Mouse (Mus musculus): ENCODE data around the gene Arrdc4.
A peak's percentile ranks its signal among the peaks of the same experiment; 100 is the strongest.

The Arrdc4 gene

DNA sequence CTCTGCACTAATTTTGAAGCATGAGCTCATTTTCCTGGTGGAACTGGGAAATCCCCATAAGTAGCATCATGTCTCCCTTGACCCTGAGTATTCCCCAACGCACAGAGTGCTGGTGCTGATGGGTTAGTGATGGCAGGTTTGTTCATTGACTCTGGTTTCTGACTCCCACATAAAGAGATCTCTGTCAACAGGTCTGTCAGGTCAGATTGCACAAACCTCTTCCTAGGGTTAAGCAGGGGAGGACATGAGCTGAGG lies 39.8 kb downstream of the Arrdc4 start:
- DNase-seq (ENCODE audit: low read depth, low spot score): no peak

DNA sequence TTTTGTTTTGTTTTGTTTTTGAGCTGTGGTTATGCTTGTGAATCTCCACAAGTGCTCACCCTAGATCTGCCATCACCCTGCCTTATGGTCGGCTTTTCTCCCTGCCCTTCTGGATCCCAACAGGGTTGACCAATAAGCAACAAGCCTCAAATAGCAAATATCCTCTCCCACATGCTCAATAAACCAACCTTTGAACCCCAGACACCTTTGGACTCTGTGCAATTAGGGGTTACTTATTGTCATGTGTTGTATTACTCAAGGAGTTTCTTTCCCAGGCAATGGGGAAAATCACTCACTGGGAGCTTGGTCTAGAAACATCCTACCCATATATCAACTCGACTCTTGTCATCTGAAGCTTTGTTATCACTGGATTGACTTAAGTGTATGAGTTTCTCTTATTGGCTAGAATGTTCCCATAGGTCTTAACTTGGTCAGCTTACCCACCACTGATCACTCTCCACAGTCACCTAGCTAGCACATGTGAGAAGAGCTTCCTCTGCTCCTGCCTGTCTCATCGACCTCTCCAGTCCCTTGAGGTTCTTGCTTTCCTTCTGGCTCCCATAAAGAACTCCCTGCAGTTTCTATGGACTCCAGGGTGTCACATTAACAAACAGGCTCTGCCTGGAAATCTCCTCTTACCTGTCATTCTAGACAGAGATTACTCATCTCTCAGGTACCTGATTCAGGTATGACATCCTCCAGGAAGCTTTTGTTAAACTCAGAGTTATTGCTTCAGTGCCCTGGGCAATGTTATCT lies 40.3 kb downstream of the Arrdc4 start:
- DNase-seq (ENCODE audit: low read depth, low spot score): no peak

DNA sequence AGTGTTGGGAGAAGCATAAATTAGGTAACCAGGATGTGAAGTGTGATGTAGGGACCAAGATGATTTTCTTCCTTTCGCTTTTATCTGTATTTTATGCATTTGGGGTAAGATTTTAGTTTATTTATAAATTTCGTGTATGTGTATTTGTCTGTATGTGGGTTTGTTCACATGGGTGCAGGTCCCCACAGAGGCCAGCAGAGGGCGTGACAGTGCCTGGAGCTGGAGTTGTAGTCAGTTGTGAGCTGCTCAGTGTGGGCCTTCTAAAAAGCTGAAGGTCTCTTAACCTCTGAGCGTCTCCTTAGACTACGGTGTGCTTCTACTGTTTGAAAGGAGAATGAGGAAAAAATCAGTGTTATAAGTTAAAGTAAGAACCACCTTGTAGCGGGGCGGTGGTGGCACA lies 43.9 kb downstream of the Arrdc4 start:
- DNase-seq (ENCODE audit: low read depth, low spot score): peak; percentile 11

DNA sequence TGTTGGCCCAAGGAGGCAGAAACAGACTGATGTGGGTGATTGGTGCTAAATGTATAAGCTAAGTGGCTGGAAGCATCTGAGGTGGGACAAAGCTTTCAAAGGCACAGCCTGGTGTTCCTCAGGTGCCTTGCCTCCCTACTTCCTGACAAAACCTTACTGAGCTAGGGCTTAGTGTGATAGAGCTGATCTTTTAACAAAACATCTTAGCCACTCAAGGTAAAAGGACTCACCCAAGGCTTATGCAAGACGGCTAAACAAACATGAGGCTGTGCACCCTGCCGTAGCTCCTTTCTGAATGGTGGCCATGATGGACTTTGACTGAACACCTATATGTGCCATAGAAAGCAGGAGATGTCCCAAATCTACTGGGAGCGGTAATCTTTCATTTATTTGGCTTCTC lies 51.7 kb downstream of the Arrdc4 start:
- no peak for DNase-seq (ENCODE audit: low read depth, low spot score)

DNA sequence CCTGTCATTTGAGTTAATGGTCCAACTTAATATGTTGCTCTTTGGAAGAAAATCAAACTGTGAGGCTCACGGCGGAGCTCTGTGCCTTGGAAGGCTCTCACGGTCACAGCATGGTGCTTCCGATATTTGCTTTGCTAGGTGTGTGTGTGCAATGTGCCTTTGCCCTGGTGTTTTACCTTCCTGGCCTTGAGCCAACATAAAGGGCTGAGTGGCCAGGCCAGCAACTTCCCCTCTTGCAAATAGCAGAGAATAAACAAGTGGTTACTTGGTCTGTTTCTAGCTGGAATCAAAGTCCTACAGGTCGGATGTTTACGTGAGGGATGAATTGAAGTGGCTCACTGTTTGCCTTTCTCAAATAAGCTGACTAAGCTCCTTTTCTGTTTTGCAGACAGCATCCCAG lies 52.1 kb downstream of the Arrdc4 start:
- no peak for DNase-seq (ENCODE audit: low read depth, low spot score)

DNA sequence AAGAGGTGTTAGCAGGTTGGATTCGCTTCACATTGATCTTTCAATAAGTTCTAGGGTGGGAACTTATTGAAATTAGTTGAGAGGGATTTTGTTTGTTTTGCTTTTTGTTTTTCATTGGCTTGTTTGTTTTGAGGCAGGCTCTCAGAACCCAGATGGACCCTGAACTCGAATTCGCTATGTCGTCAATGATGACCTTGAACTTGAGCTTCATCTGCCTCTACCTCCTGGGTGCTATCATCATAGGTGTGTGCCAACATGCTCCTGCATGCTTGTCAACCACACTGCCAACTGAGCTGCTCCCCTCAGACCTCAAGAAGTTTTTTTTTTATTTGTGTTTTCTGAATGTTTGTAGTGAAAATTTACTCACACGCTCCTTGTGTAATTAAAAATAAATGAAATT lies 52.6 kb downstream of the Arrdc4 start:
- no peak for DNase-seq (ENCODE audit: low read depth, low spot score)

DNA sequence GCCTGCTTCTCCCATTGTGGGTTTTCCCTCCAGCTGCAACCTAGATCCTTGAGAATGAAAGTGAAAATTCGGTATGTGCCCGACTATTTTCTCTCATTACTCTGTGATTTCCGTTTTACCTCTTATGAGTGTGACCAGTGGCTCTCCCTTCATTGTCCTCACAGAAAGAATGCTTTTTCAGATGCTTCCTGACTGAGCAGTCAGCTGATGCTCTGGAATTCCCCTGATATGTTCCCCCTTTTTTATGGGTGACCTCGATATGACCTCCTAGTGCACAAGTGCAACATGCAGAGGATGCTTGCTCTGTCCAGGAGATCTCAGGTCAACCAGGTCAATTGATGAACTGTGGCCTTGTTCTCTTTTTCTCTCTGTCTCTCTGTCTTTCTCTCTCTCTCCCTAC lies 56.3 kb downstream of the Arrdc4 start:
- no peak for DNase-seq (ENCODE audit: low read depth, low spot score)

DNA sequence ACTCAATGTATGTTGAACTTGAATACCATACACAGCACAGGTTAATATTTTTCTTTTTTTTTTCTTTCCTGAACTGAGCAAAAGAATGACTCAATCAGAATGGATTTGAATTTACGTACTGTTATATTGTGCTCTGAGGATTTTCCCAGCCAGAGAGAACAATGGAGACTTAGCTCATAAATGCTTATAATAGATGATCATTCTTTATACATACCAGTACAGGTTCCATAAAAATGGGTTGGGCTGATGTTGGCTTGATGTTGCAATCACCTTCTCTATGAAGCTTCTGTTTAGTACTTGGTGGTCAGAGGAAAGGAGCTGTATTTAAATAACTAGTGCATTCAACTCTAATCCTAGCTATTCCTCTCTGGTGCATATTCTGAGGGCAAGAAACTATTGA lies 57.6 kb downstream of the Arrdc4 start:
- DNase-seq (ENCODE audit: low read depth, low spot score): no peak

DNA sequence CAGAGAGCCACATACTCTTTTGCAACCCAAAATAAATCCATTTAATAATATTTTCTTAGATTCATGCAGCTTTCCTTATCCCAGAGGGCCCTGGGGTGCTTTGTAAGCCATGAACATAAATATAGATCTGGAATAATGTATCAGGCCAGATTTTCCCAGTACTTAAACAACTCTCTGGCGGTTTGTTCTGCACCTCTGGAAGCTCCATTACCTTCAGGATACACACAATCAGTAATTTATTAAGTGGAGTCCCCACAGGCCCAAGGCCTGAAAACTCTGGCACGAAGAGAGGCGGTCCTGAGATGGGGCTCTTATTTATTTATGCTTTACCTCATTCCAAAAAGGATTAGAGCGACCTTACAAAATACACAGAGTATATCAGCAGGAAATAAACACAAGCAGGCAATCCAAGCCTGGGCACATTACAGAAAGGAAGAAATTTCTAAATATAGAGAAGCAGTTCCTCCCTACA lies 61.9 kb downstream of the Arrdc4 start:
- DNase-seq (ENCODE audit: low read depth, low spot score): no peak
